ENCODE assay signal across 9 mouse cellular contexts in genomic region chr14:21903562-21904497, GRCm38 (mm10). TPM values are rescaled to one million over a fixed set of nuclear protein-coding genes. Genes with fewer than 3 reads are reported as not detected.
A peak's percentile ranks its signal among the peaks of the same experiment; 100 is the strongest.
DNase-seq lines count a peak whose midpoint lies in the region; ATAC-seq and TF ChIP-seq lines count a peak whose summit lies in the region.
"Had no signal": no experiment of that assay in that cellular context is flagged by ENCODE, and none has a peak within 500 bp of the region (broad histone marks: within the 10 kb centered on the region; RNA-seq: fewer than 3 reads in every experiment).

No protein-coding gene starts in this region.

- H3K36me3 ChIP-seq in kidney, adult 2 months (ENCODE audit: control insufficient read depth, insufficient read depth, low read length), result no peaks in the 10 kb centered on the region
- H3K36me3 ChIP-seq in lung, embryonic 16.5 days (ENCODE audit: control insufficient read depth, insufficient read depth, low read length), result no peaks in the 10 kb centered on the region

- H3K9ac ChIP-seq in lung, embryonic 16.5 days (ENCODE audit: low read length), result peak overlapping the region; percentile 29; the same call in 1 of the 2 replicates

- H3K4me1 ChIP-seq in kidney, adult 2 months (ENCODE audit: control insufficient read depth, insufficient read depth, low read length), result no peaks in the 10 kb centered on the region
- H3K4me1 ChIP-seq in lung, embryonic 16.5 days (replicated peaks; ENCODE audit: control insufficient read depth, insufficient read depth, low read length), result peaks cover 28% of the 10 kb centered on the region

- WGBS in kidney, adult 2 months, result 17% methylated on average over 23 of the region's 23 CpGs
- WGBS in lung, embryonic 16.5 days, result 2% methylated on average over 23 of the region's 23 CpGs

- H3K4me3 ChIP-seq in kidney, adult 2 months (ENCODE audit: insufficient read depth, low read depth, low read length), result no peak overlapping the region
- peak overlapping the region; percentile 1; the same call in 1 of the 2 replicates for H3K4me3 ChIP-seq in lung, embryonic 16.5 days (ENCODE audit: low read length)

- peak; percentile 25 for ATAC-seq in granulocyte monocyte progenitor cell, adult 5-6 weeks (replicated peaks; ENCODE audit: poor library complexity, severe bottlenecking)
- ATAC-seq in lung, embryonic 16.5 days (ENCODE audit: low read depth), result peak; percentile 95

- no peak overlapping the region for H3K27ac ChIP-seq in kidney, adult 2 months (ENCODE audit: insufficient read depth, low read depth, low read length)
- H3K27ac ChIP-seq in lung, embryonic 16.5 days (ENCODE audit: low read length), result peak overlapping the region; percentile 92
- H3K27ac ChIP-seq: macrophage had no signal

- no peak for TF ChIP-seq CTCF in kidney, adult 2 months (conservative IDR thresholded peaks at IDR 0.05; ENCODE audit: insufficient read depth, insufficient read length, low read depth, low read length)

- H3K9me3 ChIP-seq in lung, embryonic 16.5 days (ENCODE audit: control insufficient read depth, low read length), result no peaks in the 10 kb centered on the region

- H3K4me2 ChIP-seq in lung, embryonic 16.5 days (ENCODE audit: low read depth, low read length), result peak overlapping the region; percentile 47

- no peak for TF ChIP-seq POLR2A in kidney, adult 2 months (IDR thresholded peaks at IDR 0.05; ENCODE audit: low read depth, low read length)

- DNase-seq in MN1 (ENCODE audit: low spot score), result peak; percentile 67
- DNase-seq in brain, adult 2 months (ENCODE audit: low read depth, low spot score), result peak; percentile 19
- peak; percentile 29 for DNase-seq in kidney, adult 2 months
- DNase-seq in retina, postnatal 1 day, result peak; percentile 62
- DNase-seq in thymus, adult 18-20 months, result no peak
- DNase-seq in thymus, postnatal 14 days, result no peak

- H3K27me3 ChIP-seq in kidney, adult 2 months (replicated peaks; ENCODE audit: control insufficient read depth, insufficient read depth, low read length), result no peaks in the 10 kb centered on the region
- H3K27me3 ChIP-seq in lung, embryonic 16.5 days (ENCODE audit: control insufficient read depth, insufficient read depth, low read depth, low read length), result no peaks in the 10 kb centered on the region; the same call in 1 of the 2 replicates

RNA-seq across cellular contexts. Expression of gene Comtd1, which starts 55.1 kb away (rescaled TPM):
- 56.3 and 63.0 TPM in 2 replicates for total RNA-seq in granulocyte monocyte progenitor cell, adult 5-6 weeks (2014; fragmentation: Nextera tagmentation)
- total RNA-seq in granulocyte monocyte progenitor cell, adult 5-6 weeks (2017), result 29.1 and 33.2 TPM in 2 replicates
- 30.3 and 35.2 TPM in 2 replicates for polyA plus RNA-seq in kidney, adult 2 months (2012; rRNA removed)
- 13.2 and 17.5 TPM in 2 replicates for polyA plus RNA-seq in lung, embryonic 16.5 days (2015; fragmentation: Nextera tagmentation; extraction: Ambion mirVana)

Comparison
In these comparisons a context has a peak if more than half of its experiments do, and no peak if none do; other contexts are left out.
1. DNase-seq: peak in MN1 (single experiment), brain, adult 2 months (single experiment), kidney, adult 2 months (single experiment) and retina, postnatal 1 day (single experiment); none in thymus, adult 18-20 months (0 of 2) and thymus, postnatal 14 days (single experiment).